Comparison of ENCODE assay signal across 13 mouse cellular contexts in the genomic region with DNA sequence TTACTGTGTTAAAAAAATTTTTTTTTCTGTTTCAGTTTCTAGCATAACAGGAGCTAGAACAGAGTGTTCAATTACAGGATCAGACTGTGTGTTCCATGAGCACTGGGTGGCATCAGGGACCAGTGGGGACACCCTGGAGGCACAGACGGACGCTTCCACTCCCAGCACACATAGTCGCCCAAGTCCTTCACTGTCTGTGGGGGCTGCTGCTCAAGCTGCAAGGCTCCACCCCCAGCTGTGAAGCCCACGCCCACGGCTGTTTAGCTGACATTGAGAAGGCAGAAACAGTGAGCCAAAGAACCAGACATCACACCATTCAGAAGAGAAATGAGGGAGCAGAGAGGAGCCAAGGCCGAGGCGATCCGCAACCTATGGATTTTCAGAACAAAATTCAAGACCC. TPM values are rescaled to one million over a fixed set of nuclear protein-coding genes. Genes with fewer than 3 reads are reported as not detected.
A peak's percentile ranks its signal among the peaks of the same experiment; 100 is the strongest.
DNase-seq lines count a peak whose midpoint lies in the region.
"Had no signal": no experiment of that assay in that cellular context is flagged by ENCODE, and none has a peak within 500 bp of the region (broad histone marks: within the 10 kb centered on the region; RNA-seq: fewer than 3 reads in every experiment).

No protein-coding gene starts in this region.

- peak; percentile 52 to 64 for DNase-seq in frontal cortex, postnatal 36 days (ENCODE audit: low spot score in 2 of 2)
- DNase-seq in frontal cortex, postnatal 25 days (ENCODE audit: low spot score in 2 of 2): no peak
- DNase-seq in left cerebral cortex, postnatal 36 days (ENCODE audit: low spot score in 2 of 2): peak; percentile 38 to 66
- no peak for DNase-seq in left cerebral cortex, adult 11 months (ENCODE audit: low spot score)
- peak; percentile 47 to 49 for DNase-seq in right cerebral cortex, adult 2 months (ENCODE audit: low spot score in 2 of 2)
- DNase-seq in right cerebral cortex, postnatal 14 days: no peak
- peak; percentile 70 for DNase-seq in brain, adult 2 months (ENCODE audit: low read depth, low spot score)
- no peak for DNase-seq in Muller cell, postnatal 12 days (ENCODE audit: inconsistent ontology term)
- DNase-seq: cerebellum, adult 2 months; cerebellum, postnatal 10 days; forebrain, postnatal 0 days; gastrocnemius, postnatal 25 days had no signal

- intact Hi-C loops in left cerebral cortex, postnatal 36 days (cut with DNase I): loop anchor here (2.0 kb wide), 1 partner anchor 567 kb away; no protein-coding TSS in a partner anchor

RNA-seq across cellular contexts. Expression of a gene that starts 3.3 kb away (rescaled TPM):
- 10 to 100 TPM; 29.3 to 35.2 TPM for total RNA-seq in left cerebral cortex, postnatal 36 days (2021)
- total RNA-seq: granulocyte monocyte progenitor cell, adult 5-6 weeks had no signal

Comparison
In these comparisons a context has a peak if more than half of its experiments do, and no peak if none do; other contexts are left out.
1. DNase-seq: peak in frontal cortex, postnatal 36 days (2 of 2), left cerebral cortex, postnatal 36 days (2 of 2), right cerebral cortex, adult 2 months (2 of 2) and brain, adult 2 months (single experiment); none in frontal cortex, postnatal 25 days (0 of 2), left cerebral cortex, adult 11 months (single experiment), right cerebral cortex, postnatal 14 days (single experiment) and Muller cell, postnatal 12 days (single experiment).